Mouse (Mus musculus): Measurements from ENCODE around the gene Prss33. TPM values are rescaled to one million over a fixed set of nuclear protein-coding genes. Genes with fewer than 3 reads are reported as not detected.
A peak's percentile ranks its signal among the peaks of the same experiment; 100 is the strongest.
"Not testable (repeated sequence)": the region's sequence is repeated elsewhere in the genome, so short reads cannot be mapped to it uniquely, and the experiment has no call there.

Prss33 gene
- not detected in 2 replicates for total RNA-seq (2017)

DNA sequence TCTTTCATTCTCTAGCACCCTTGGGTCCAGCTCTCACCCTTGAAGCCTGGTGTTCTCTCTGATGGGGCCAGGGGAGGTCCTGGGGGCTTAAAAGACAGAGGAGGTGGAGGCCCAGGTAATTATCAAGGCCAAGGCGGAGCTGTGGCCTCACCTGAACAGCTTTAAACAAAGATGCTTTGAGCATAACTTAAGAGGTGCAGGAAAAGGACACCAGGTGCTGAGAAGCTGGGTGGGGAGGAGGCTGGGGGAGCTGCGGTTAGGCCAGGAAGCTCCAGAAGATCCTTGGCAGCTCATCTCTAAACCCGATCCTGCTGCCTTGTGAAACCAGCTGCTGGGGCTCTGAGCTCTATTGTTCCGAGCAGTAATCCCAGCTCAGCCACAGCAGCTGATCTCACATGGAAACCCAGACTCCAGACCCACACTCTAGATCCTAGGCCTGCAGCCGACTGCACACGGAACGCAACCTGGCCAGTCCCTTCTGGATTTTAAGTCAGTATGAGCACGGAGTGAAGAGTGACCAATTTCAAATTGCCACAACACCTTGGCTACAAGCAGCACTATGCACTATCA lies at the start of gene Prss33:
TSS of gene Prss33 (minus strand) at position 51 of the 570 bp plus-strand sequence.
- no peak for ATAC-seq (ENCODE audit: extremely low read depth, insufficient number of reproducible peaks, low FRiP score, poor library complexity, severe bottlenecking)

DNA sequence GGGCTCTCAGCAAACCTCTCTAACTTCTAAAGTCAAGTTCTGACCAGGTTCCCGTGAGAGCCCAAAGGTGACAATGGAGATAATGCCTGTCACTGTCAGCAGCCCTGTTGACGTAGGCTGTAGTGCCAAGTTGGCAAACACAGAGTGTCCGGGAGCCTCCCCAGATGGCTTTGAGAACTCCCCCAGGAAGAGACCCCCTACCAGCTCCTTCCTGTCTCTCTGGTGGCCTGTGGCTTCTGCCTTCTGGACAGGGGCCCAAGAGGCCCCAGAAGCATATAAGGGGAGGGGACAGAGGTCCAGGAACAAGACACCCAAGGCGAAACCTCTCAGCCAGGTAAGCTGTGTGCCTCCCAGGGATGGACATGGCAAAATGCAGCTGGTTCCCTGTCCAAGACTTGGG lies 44.7 kb upstream of the Prss33 start, which contains the start of the genes Dcpp1 and Dcpp2:
TSS of gene Dcpp1 (plus strand) at position 301 of the 400 bp plus-strand sequence.
TSS of gene Dcpp2 (plus strand) at position 305 of the 400 bp plus-strand sequence.
- ATAC-seq (ENCODE audit: extremely low read depth, insufficient number of reproducible peaks, low FRiP score, poor library complexity, severe bottlenecking) = not testable (repeated sequence)

DNA sequence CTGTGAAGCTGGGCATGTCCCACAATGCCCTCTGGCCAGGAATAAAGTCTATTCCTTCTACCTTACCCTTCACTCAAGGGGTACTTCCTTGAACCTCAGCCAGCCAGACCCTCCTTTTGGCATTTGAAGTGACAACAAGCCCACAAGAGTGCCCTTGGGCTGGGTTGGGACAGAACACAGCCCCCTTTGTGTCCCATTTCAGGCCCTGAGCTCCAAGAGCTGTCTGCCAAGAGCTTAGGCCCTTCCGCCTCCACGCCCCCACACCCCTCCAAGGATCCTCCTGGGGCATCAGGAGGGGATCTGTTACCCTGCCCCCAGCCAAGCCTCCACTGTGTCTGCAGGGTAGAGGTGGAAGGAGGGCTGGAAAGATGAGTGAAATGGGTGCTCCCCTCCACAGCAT lies 41.3 kb upstream of the Prss33 start:
- no peak for ATAC-seq (ENCODE audit: extremely low read depth, insufficient number of reproducible peaks, low FRiP score, poor library complexity, severe bottlenecking)

- no peak for ATAC-seq (ENCODE audit: extremely low read depth, insufficient number of reproducible peaks, low FRiP score, poor library complexity, severe bottlenecking)
Measured at GRCm38 (mm10) chr17:23876741-23877140, 40.9 kb upstream of the Prss33 start.

- no peak for ATAC-seq (ENCODE audit: extremely low read depth, insufficient number of reproducible peaks, low FRiP score, poor library complexity, severe bottlenecking)
Measured at GRCm38 (mm10) chr17:23873884-23874856, 38.3 kb upstream of the Prss33 start.

DNA sequence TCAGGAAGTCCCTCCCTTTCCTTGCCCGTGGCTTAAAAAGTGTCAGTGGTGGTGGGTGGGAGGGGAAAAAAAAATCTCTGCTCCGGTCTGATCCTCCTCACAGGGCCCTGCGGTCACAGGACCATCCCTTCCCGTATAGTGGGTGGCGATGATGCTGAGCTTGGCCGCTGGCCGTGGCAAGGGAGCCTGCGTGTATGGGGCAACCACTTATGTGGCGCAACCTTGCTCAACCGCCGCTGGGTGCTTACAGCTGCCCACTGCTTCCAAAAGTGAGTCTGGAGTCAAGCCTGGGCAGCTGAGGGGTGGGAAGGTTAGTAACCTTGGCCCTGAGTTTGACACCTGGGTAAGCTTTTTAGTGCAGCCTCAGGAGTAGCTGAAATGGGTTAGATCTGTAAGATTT lies 32.7 kb upstream of the Prss33 start:
- no peak for ATAC-seq (ENCODE audit: extremely low read depth, insufficient number of reproducible peaks, low FRiP score, poor library complexity, severe bottlenecking)

- no peak for ATAC-seq (ENCODE audit: extremely low read depth, insufficient number of reproducible peaks, low FRiP score, poor library complexity, severe bottlenecking)
Measured at GRCm38 (mm10) chr17:23867756-23868155, 31.9 kb upstream of the Prss33 start, which contains the start of gene Prss21. Gene Prss21, plus strand, starts transcription at chr17:23868056.

DNA sequence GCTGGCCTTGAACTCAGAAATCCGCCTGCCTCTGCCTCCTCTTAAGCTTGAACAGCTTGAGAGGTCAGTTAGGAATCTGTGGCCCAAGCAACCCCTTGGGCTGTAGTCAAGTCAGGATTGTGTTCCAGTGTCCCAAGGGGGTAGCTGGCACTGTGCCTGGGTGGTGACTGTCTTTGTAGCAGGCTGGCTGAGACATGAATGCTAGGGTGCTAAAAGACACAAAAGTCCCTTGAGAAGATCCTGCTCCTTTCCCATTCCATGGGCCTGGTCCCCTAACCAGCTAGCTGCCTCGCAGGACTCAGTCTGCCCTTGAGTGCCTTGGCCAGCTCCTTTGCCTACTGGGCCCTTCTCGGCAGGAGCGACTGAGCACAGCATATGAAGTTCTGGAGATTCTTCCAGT lies 27.1 kb upstream of the Prss33 start:
- ATAC-seq (ENCODE audit: extremely low read depth, insufficient number of reproducible peaks, low FRiP score, poor library complexity, severe bottlenecking) = no peak

- ATAC-seq (ENCODE audit: extremely low read depth, insufficient number of reproducible peaks, low FRiP score, poor library complexity, severe bottlenecking) = no peak
Measured at GRCm38 (mm10) chr17:23857913-23858312, 22.1 kb upstream of the Prss33 start.

GRCm38 (mm10) chr17:23857193-23857592 lies 21.3 kb upstream of the Prss33 start:
- no peak for ATAC-seq (ENCODE audit: extremely low read depth, insufficient number of reproducible peaks, low FRiP score, poor library complexity, severe bottlenecking)

DNA sequence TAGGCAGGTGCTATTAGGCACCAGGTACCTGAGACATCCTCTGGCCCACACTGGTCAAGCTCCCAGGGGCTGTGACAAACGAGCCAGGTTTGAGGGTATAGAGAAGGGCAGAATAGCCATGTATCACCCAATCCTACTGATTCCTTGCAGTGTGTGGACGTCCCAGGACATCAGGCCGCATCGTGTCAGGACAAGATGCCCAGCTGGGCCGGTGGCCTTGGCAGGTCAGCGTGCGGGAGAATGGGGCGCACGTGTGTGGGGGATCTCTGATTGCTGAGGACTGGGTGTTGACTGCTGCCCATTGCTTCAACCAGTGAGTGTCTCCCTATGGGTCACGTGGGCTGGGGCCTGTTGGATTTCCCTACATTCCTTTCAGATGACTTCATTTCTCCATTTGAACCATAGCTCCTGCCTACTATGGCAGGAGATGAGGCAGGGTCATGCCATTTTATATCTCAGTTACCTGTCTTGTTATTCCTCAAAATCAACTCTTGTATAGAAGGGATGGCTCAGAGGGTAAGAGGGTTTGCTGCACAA lies 18.4 kb upstream of the Prss33 start:
- ATAC-seq (ENCODE audit: extremely low read depth, insufficient number of reproducible peaks, low FRiP score, poor library complexity, severe bottlenecking) = no peak

DNA sequence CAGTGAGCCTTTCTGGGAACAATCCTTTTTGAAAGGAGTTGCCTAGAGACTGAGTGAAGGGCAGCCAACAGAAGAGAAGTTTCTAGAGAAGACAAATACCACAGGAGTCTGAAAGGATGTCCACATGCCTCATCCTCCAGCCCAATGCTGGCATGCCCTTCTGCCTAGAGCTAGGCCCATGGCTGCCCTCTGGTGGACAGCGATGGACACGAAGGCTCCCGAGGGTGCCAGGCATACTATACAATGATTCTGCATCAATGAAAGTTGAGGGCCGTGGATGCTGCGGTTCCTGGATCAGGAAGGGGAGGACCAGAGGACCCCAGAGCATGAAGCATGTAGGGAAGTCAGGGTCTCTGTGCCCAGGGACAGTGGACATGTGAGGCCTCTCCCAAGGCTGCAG lies 17.4 kb upstream of the Prss33 start:
- ATAC-seq (ENCODE audit: extremely low read depth, insufficient number of reproducible peaks, low FRiP score, poor library complexity, severe bottlenecking) = peak; percentile 47; the same call in 1 of the 2 replicates

DNA sequence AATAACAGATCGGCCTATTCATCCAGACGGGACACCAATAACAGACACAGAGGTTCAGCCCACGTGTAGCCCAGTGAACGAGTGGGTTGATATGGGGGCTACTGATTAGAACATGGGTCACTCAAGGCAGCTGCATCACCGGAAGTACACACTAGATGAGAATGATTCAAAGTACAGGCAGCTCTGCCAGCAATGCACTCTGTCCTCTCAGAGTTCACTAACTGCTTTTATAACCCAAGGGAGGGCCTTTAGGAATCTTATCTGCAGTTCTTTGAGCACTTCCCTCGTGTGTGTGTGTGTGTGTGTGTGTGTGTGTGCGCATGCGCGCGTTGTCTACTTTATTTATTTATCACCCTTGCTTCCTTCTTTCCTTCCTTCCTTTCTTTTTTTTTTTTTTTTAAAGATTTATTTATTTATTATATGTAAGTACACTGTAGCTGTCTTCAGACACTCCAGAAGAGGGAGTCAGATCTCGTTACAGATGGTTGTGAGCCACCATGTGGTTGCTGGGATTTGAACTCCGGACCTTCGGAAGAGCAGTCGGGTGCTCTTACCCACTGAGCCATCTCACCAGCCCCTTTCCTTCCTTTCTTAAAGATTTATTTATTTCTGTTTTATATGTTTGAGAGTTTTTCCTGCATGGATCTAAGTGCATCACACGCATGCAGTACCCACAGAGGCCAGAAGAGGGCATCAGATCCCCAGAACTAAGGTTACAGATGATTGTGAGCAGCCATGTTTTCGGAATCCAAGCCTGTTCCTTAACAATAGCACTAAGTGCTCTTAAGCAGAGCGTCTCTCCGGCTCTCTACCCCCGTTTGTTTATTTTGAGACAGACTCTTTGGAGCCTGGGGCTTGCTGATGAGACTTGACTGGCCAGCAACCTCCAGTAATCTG lies 15.2 kb upstream of the Prss33 start:
- no peak for ATAC-seq (ENCODE audit: extremely low read depth, insufficient number of reproducible peaks, low FRiP score, poor library complexity, severe bottlenecking)

DNA sequence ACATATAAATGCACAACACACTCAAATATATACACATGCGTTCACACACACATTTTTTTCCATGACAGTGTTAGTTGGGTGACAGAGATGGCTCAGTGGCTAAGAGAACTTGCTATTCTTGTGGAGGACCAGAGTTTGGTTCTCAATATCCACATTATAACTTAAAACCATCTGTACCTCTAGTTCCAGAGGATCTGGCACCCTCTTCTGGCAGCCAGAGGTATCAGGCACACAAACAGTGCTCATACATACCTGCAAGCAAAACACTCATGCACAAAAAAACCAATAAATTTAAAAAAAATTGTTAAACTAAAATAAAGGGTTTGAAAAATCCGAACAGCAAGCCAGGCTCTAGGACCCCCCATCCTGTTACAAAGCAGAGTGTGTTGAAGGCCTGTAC lies 14.2 kb upstream of the Prss33 start:
- ATAC-seq (ENCODE audit: extremely low read depth, insufficient number of reproducible peaks, low FRiP score, poor library complexity, severe bottlenecking) = no peak

DNA sequence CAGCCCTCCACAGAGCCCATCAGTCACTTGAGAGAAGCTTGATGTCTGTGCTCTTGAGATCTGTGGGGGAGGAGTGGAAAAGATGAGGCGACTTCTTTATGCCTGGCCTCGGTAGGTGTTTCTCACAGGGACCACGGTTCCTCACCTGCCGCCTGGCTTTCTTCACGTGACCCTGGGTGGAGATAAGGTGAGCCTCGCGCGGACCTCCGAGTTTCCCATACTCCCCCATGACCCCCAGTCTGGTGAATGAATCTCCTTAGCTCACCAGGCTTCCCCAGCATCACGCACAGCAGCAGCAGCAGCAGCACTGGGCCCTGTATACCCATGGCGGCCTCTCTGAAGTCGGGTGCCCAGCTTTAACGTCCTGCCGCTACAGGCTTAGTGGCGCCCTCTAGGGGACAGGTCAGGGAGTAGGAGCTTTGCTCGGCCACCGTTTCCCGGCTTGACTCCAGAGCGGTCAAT lies 8.0 kb upstream of the Prss33 start, which contains the start of the genes Prss32 and Prss41:
TSS of gene Prss32 (plus strand) at position 44 of the 462 bp plus-strand sequence.
TSS of gene Prss41 (minus strand) at position 361 of the 462 bp plus-strand sequence.
- peak; percentile 60 for ATAC-seq (ENCODE audit: extremely low read depth, insufficient number of reproducible peaks, low FRiP score, poor library complexity, severe bottlenecking)

GRCm38 (mm10) chr17:23843141-23843811 lies 7.4 kb upstream of the Prss33 start:
- ATAC-seq (ENCODE audit: extremely low read depth, insufficient number of reproducible peaks, low FRiP score, poor library complexity, severe bottlenecking) = no peak

DNA sequence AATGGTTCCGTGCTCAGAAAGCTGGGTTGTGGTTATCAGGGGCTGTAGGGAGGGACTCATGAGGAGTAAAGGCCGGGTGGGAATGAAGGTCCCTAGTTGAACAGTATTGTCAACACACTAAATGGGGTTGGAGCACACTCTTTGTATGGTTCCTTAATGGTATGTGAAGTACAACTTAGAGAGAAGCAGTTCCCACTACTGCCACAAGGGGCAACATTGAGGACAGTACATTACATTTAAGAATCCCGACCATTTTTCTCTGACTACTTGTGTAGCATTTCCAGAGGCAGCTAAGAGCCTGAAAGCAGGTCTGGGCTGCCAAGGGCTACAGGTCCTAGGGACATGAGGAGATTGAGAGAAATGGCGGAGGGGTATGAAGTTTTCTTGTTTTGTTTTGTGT lies 5.3 kb upstream of the Prss33 start:
- peak; percentile 73; the same call in 1 of the 2 replicates for ATAC-seq (ENCODE audit: extremely low read depth, insufficient number of reproducible peaks, low FRiP score, poor library complexity, severe bottlenecking)

GRCm38 (mm10) chr17:23831201-23831600 lies 4.7 kb downstream of the Prss33 start:
- no peak for ATAC-seq (ENCODE audit: extremely low read depth, insufficient number of reproducible peaks, low FRiP score, poor library complexity, severe bottlenecking)

Measured in neutrophil, adult 5-6 weeks (primary cell).